Mouse (Mus musculus) limb, embryonic 13.5 days (tissue): ENCODE data around the gene Bean1. TPM values are rescaled to one million over a fixed set of nuclear protein-coding genes. Genes with fewer than 3 reads are reported as not detected.
A peak's percentile ranks its signal among the peaks of the same experiment; 100 is the strongest.

Experiments
- ATAC-seq: fragments of 200-750 bp; cut with Nextera tagmentation; 2 replicates; pipeline ENCODE4 v1.8.0; 2017; ENCODE audit warnings: low read depth, moderate number of reproducible peaks, moderate TSS enrichment; ENCODE audit not compliant: low FRiP score
- H3K27ac ChIP-seq: fragments of 300-500 bp; sonication (generic); 2 replicates; pipeline ENCODE4 v1.5.1; 2015; ENCODE audit warnings: inconsistent platforms, mild to moderate bottlenecking, moderate library complexity
- H3K27me3 ChIP-seq: fragments of 300-500 bp; sonication (generic); 2 replicates; pipeline ENCODE4 v1.6.1; 2015; ENCODE audit warnings: mild to moderate bottlenecking, inconsistent platforms
- H3K36me3 ChIP-seq: fragments of 300-500 bp; sonication (generic); 2 replicates; pipeline ENCODE4 v1.6.1; 2015; ENCODE audit warnings: inconsistent platforms, mild to moderate bottlenecking, moderate library complexity
- H3K4me1 ChIP-seq: fragments of 300-500 bp; sonication (generic); 2 replicates; pipeline ENCODE4 v1.6.1; 2015; ENCODE audit warnings: inconsistent platforms
- H3K4me2 ChIP-seq: fragments of 300-500 bp; sonication (generic); replicated peaks from 2 replicates; pipeline ENCODE4 v1.6.1; 2015; ENCODE audit warnings: inconsistent platforms, mild to moderate bottlenecking, moderate library complexity
- H3K4me3 ChIP-seq: fragments of 300-500 bp; sonication (generic); 2 replicates; pipeline ENCODE4 v1.5.1; 2015; ENCODE audit warnings: moderate library complexity, mild to moderate bottlenecking, inconsistent platforms
- H3K9ac ChIP-seq: fragments of 300-500 bp; sonication (generic); 2 replicates; pipeline ENCODE4 v1.6.1; 2015; ENCODE audit warnings: mild to moderate bottlenecking, inconsistent platforms
- H3K9me3 ChIP-seq: fragments of 300-500 bp; sonication (generic); 2 replicates; pipeline ENCODE4 v1.6.1; 2016; ENCODE audit warnings: inconsistent platforms
- WGBS: fragments of 180-500 bp; shearing (Covaris S2); methylation state at CpG from one replicate; pipeline ENCODE4 v1.1.7; 2015; 5-methylcytosine and 5-hydroxymethylcytosine counted together
- polyA plus RNA-seq: library from polyadenylated mRNA; unstranded; fragments of >200 nt; fragmentation: Nextera tagmentation; extraction: Ambion mirVana; gene quantifications from 2 replicates; pipeline ENCODE4 v1.2.1, GENCODE M21; 2015

Gene Bean1
- polyA plus RNA-seq, 1 experiment from 2014 or later, result 0.95 TPM

DNA sequence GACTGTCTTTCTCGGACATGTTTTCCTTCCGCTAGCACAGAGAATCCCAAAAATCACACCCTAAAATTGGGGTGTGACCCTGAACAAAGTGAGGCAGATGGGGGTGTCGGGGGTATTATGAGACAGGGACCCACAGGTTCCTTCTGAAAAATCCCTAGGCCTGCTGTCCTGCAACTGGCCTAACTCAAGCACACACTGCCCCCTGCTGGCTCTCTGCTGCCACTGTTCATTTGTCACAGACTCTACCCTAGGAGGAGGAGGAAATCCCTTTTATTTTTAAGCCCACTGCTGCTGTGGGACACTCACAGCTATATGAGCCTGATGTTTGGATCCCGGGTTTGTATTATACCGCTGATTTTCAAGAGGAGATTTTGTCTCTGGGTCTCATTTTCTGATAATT, 49.6 kb downstream of the Bean1 start:
- Histone ChIP-seq H3K27me3 (no peaks in the 10 kb centered on the region), H3K9me3 (peaks cover 11% of the 10 kb centered on the region; the same call in 1 of the 2 replicates), H3K4me1 (no peaks in the 10 kb centered on the region), H3K36me3 (peaks cover 13% of the 10 kb centered on the region), H3K27ac (no peak overlapping the region), H3K9ac (no peak overlapping the region), H3K4me3 (no peak overlapping the region), H3K4me2 (no peak overlapping the region)
- 44% methylated on average over 5 of the region's 5 CpGs for WGBS
- peak; percentile 52; the same call in 1 of the 2 replicates for ATAC-seq

DNA sequence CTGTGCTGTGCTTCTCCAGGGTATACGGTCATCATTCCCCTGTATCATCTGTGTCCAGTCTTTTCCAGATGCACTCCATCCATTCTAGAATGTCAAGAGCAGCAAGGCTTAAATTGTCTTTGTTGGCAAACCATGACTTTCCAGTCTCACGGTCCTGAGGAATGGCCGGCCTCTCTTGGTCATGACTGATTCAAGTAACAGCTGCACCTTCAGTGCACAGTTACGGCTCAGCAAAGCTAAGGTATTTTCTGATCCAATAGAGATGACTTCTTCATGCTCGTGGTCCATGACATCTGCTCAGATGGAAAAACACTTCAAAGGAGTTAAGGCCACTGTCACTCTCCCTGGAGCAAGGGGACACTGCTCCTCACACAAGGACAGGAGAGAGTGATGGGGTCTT, 56.8 kb downstream of the Bean1 start:
- no peak overlapping the region for H3K4me3 ChIP-seq
- no peak for ATAC-seq
- no peak overlapping the region for H3K27ac ChIP-seq
- no peaks in the 10 kb centered on the region for H3K27me3 ChIP-seq
- 91% methylated on average over 5 of the region's 5 CpGs for WGBS
- no peak overlapping the region for H3K4me2 ChIP-seq
- peaks cover 11% of the 10 kb centered on the region; the same call in 1 of the 2 replicates for H3K9me3 ChIP-seq
- no peaks in the 10 kb centered on the region for H3K4me1 ChIP-seq
- no peak overlapping the region for H3K9ac ChIP-seq
- peaks cover 83% of the 10 kb centered on the region for H3K36me3 ChIP-seq

DNA sequence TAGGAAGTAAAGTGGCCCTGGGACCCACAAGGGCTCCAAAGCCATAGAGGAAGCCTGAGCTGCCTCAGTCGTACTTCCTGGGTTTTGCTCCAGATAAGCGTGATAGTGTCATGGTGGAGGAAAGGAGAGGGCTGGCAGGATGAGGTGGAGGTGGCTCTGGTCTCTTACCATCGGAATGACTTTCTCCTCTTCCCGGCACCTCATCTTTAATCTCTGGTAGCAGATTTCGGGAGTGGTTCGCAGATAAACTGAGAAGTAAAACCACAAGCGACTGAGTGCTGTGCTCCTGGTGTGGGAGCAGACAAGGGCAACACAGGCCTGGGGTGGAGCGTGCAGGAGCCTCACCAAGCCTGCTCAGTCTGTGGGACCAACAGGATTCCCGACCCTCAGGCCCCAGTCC, 60.1 kb downstream of the Bean1 start:
- H3K9ac ChIP-seq, result no peak overlapping the region
- H3K4me1 ChIP-seq, result no peaks in the 10 kb centered on the region
- no peaks in the 10 kb centered on the region for H3K27me3 ChIP-seq
- H3K9me3 ChIP-seq, result 0 out of 2 replicates have a peak, but pooled peaks cover 3% of the 10 kb centered on the region
- H3K27ac ChIP-seq, result no peak overlapping the region
- 89% methylated on average over 9 of the region's 9 CpGs for WGBS
- no peak overlapping the region for H3K4me3 ChIP-seq
- H3K36me3 ChIP-seq, result peaks cover 97% of the 10 kb centered on the region
- no peak for ATAC-seq
- no peak overlapping the region for H3K4me2 ChIP-seq

DNA sequence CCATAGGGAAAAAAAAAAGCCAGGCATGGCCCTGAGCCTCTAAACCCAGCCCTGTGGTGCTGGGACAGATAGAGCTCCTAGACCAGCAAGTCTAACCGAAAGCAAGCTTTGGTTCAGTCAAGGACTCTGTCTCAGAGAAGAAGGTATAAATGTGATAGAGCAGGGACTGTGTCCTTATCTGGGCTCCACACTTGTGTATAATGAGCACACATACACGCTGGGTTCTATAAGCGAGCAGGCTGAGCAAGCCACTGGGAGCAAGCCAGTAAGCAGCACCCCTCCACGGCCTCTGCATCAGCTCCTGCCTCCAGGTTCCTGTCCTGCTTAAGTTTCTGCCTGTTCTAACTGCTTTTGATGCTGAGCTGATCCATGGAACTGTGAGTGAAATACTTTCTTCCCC, 61.8 kb downstream of the Bean1 start:
- H3K27me3 ChIP-seq, result no peaks in the 10 kb centered on the region
- H3K36me3 ChIP-seq, result peaks cover 97% of the 10 kb centered on the region
- no peak overlapping the region for H3K9ac ChIP-seq
- 94% methylated on average over 4 of the region's 4 CpGs for WGBS
- no peaks in the 10 kb centered on the region for H3K4me1 ChIP-seq
- 0 out of 2 replicates have a peak, but pooled peaks cover 3% of the 10 kb centered on the region for H3K9me3 ChIP-seq
- H3K27ac ChIP-seq, result no peak overlapping the region
- no peak overlapping the region for H3K4me3 ChIP-seq
- ATAC-seq, result no peak
- H3K4me2 ChIP-seq, result no peak overlapping the region

DNA sequence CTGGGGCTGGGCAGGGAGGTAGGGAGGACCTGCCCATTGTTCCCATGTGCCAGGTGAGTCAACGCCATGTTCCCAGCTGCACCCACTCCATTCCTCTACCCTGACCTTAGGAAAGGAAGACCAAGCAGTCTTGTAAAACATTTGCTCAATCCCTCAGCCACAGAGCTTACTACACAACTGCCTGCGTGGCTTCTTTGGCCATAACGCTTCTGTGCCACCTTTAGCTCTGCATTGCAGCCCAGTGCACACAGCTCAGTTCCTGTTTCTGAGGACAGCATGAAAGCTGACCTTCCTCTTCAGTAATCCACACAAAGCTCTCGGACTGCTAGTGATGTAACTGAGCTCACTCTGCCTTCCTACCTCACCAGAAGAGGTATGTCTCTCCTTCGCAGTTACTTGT, 62.7 kb downstream of the Bean1 start:
- peaks cover 97% of the 10 kb centered on the region for H3K36me3 ChIP-seq
- no peak overlapping the region for H3K4me2 ChIP-seq
- no peak overlapping the region for H3K4me3 ChIP-seq
- H3K27ac ChIP-seq, result no peak overlapping the region
- H3K27me3 ChIP-seq, result no peaks in the 10 kb centered on the region
- H3K9ac ChIP-seq, result no peak overlapping the region
- WGBS, result 95% methylated on average over 5 of the region's 5 CpGs
- H3K4me1 ChIP-seq, result no peaks in the 10 kb centered on the region
- H3K9me3 ChIP-seq, result 0 out of 2 replicates have a peak, but pooled peaks cover 3% of the 10 kb centered on the region
- ATAC-seq, result no peak

DNA sequence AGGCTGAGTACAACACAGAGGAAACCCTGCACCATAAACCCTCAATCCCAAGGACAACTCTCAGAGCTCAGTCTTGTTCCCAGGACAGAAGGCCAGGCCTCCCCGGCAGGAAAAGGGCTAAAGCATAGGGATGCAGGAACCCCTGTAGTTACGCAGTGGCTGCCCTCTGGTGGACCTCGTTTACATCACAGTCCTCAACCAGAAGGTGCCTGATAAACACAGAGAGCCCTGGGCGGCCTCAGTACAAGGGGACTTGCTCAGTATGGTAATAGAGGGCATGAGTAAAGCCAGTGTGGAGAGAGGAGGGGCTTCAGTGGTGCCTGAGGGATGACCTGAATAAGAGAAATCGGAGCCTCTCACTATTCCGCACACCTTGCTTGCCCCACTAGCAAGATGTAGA, 64.3 kb downstream of the Bean1 start:
- no peak overlapping the region for H3K4me3 ChIP-seq

DNA sequence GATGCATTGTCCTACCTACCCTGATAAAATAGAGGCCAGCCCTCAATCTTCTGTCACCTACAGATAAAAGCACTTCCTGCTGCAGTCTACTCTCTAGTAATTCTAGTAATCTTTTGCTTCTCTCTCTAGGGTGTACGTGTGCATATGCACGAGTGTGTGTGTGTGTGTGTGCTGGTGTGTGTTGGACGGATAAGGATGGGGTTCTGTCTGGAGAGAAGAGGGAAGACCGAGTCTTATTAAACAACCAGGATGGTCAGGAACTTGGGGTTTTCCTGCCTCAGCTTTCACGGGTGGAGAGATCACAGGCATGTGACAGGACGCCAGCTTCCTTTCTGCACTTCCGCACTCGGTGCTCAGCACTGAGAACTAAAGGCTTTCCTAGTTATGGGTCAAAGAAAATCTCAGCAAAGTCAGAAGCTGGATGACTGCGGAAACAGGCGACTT, 69.2 kb downstream of the Bean1 start:
- H3K9ac ChIP-seq, result no peak overlapping the region
- 85% methylated on average over 10 of the region's 10 CpGs for WGBS
- no peak for ATAC-seq
- H3K4me2 ChIP-seq, result no peak overlapping the region
- no peaks in the 10 kb centered on the region for H3K4me1 ChIP-seq
- no peaks in the 10 kb centered on the region for H3K9me3 ChIP-seq
- H3K27me3 ChIP-seq, result no peaks in the 10 kb centered on the region
- H3K4me3 ChIP-seq, result no peak overlapping the region
- no peak overlapping the region for H3K27ac ChIP-seq
- H3K36me3 ChIP-seq, result peaks cover 95% of the 10 kb centered on the region

More for the DNA sequence above, 64.3 kb downstream of the Bean1 start:
- H3K9me3 ChIP-seq, result 0 out of 2 replicates have a peak, but pooled peaks cover 3% of the 10 kb centered on the region
- H3K27ac ChIP-seq, result no peak overlapping the region
- ATAC-seq, result 0 out of 2 replicates have a peak, but pooled peaks have one; percentile 52
- H3K4me2 ChIP-seq, result no peak overlapping the region
- H3K36me3 ChIP-seq, result peaks cover 99% of the 10 kb centered on the region
- no peaks in the 10 kb centered on the region for H3K27me3 ChIP-seq
- WGBS, result 46% methylated on average over 6 of the region's 6 CpGs
- no peak overlapping the region for H3K9ac ChIP-seq
- no peaks in the 10 kb centered on the region for H3K4me1 ChIP-seq

DNA sequence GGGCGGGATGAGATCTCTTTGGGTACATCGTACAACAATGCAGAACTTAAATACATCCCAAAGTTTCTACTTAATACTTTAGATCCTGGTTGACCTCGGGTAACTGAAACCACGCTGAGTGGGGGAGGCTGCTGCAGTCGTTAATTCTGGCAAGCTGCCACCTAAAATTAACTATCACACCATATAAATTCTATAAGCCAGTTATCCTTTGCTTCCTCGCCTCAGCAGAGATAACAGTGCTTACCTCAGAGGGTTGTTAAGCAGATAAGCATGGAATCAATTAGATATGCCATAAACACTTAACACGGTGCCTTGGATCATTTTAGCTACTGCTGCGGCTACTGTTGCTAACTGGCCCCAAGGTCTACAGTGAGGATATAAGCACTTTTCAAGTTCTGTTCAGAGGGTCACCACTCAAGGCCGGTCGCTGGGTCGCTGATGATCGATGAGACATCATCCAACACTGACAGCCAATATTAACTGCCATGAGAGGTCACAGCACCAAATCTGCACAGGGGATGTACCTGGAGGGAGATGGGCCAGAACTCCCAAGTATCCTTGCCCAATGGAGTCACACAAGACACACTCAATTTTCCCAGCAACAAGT, 71.9 kb downstream of the Bean1 start:
- Histone ChIP-seq H3K4me2 (no peak overlapping the region), H3K27me3 (no peaks in the 10 kb centered on the region), H3K36me3 (peaks cover 71% of the 10 kb centered on the region), H3K9me3 (no peaks in the 10 kb centered on the region), H3K27ac (no peak overlapping the region), H3K9ac (no peak overlapping the region), H3K4me1 (peaks cover 5% of the 10 kb centered on the region), H3K4me3 (no peak overlapping the region)
- ATAC-seq, result no peak
- 55% methylated on average over 12 of the region's 12 CpGs for WGBS

DNA sequence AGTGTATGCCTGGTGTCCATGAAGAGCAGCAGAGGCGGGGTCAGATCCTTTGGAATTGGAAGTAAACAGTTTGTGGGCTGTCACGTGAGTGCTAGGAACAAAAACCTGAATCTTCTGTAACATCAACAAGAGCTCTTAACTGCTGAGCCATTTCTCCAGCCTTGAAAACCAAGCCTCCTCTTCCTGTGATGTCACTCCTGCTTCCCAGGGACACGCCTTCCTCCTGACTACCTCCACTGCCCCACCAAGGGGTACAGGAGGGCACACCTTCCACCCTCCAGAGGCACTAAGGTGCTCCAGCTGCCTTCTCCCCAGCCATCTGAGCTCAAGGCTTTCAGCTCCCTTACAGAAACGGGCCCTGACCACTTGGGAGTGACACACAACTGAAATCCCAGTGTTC, 76.4 kb downstream of the Bean1 start:
- peaks cover 26% of the 10 kb centered on the region for H3K36me3 ChIP-seq
- no peak overlapping the region for H3K27ac ChIP-seq
- H3K9me3 ChIP-seq, result no peaks in the 10 kb centered on the region
- ATAC-seq, result no peak
- no peak overlapping the region for H3K9ac ChIP-seq
- H3K4me1 ChIP-seq, result peaks cover 16% of the 10 kb centered on the region
- H3K4me2 ChIP-seq, result no peak overlapping the region
- WGBS, result 81% methylated on average over 4 of the region's 4 CpGs
- no peaks in the 10 kb centered on the region for H3K27me3 ChIP-seq
- H3K4me3 ChIP-seq, result no peak overlapping the region

DNA sequence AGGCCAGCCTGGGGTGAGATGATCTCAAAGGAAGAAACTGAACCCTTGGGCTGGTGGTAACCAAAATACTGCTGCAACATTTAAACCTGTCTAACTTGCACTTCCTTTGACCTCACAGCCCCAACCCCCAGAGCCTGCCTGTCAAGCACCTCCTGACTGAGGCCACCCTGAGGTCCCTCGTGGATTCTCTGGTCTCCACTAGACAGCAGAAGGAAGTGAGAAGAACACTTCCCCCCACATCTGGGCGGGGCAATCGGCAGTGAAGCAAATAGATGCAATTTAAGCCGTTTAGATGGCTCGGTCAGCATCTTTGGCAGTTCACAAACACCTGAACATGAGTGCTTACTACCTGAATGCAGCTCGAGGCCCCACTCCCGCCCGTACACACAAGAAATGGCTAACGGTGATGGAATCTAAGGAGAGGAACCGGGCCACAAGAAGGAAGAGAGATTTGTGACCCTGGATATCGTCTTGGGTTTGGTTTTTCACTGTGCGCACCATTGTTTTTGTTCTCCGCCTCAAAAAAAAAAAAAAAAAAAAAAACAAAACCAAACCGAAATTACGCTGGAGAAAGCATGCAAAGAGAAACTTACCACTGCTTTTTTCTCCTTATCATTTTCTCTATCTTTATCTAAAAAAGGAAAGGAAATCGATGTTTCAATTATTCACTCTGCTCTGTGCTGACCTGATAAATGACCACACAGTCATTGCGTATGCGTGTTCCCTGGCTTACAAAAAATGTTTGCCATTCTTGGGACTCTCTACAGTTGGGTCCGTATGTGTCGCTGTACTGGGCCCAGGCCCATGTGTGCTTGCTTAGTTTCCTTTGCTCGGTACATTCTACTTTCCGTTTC, 77.0 kb downstream of the Bean1 start:
- Histone ChIP-seq H3K9ac (peak overlapping the region; percentile 83), H3K4me1 (peaks cover 23% of the 10 kb centered on the region), H3K27me3 (no peaks in the 10 kb centered on the region), H3K27ac (no peak overlapping the region), H3K4me2 (peak overlapping the region; percentile 83), H3K4me3 (peak overlapping the region; percentile 84), H3K36me3 (peaks cover 20% of the 10 kb centered on the region), H3K9me3 (no peaks in the 10 kb centered on the region)
- WGBS, result 71% methylated on average over 22 of the region's 22 CpGs
- no peak for ATAC-seq

DNA sequence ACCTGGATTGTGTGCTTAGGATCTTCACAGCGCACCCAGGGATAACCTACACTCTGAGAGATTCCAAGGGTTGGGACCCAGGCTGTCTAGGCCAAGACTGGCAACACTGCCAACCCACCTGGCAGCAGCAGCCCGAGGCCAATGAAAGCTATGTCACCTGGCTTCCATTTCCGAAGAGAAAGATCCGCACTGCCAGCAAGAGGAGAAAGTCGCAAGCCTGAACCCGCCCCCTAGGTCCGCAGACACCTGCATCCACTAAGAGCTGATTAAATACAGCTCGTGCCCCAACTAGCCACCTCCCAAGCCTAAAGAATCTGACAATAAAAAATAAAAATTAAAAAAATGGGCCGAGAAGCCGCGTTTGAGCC, 77.7 kb downstream of the Bean1 start:
- H3K9ac ChIP-seq, result peak overlapping the region; percentile 83
- H3K27me3 ChIP-seq, result no peaks in the 10 kb centered on the region
- peak overlapping the region; percentile 84 for H3K4me3 ChIP-seq
- H3K4me2 ChIP-seq, result peak overlapping the region; percentile 83
- H3K27ac ChIP-seq, result peak overlapping the region; percentile 33; the same call in 1 of the 2 replicates
- no peaks in the 10 kb centered on the region for H3K9me3 ChIP-seq
- H3K4me1 ChIP-seq, result peaks cover 23% of the 10 kb centered on the region
- WGBS, result 4% methylated on average over 11 of the region's 11 CpGs
- ATAC-seq, result no peak
- peaks cover 14% of the 10 kb centered on the region for H3K36me3 ChIP-seq

DNA sequence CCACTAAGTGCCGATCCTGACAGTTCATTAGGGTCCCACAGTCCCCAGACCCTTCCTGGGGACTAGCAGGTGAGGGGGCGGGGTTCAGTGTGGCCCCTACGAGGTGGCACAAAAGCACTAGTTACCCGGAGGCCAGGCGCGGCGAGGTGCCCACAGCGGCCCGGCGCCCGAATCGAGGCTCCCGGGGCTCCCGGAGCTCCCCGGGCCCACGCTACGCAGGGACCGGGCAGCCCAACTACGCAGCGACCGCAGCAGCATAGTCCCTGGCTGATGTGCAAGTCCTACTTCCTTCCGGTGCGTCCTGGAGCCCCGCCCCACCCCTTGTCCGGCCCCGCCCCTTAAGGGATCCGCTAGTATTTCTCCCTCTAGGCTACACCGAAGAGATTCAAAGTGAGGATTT, 78.0 kb downstream of the Bean1 start, which contains the start of gene Tk2:
TSS of gene Tk2 (minus strand) at position 283 of the 400 bp plus-strand sequence.
- Histone ChIP-seq H3K27ac (peak within 1 kb of the TSS; percentile 33; the same call in 1 of the 2 replicates), H3K9me3 (no peaks in the 10 kb centered on the region), H3K4me3 (peak within 1 kb of the TSS; percentile 84), H3K4me1 (peaks cover 23% of the 10 kb centered on the region), H3K27me3 (no peaks in the 10 kb centered on the region), H3K9ac (peak within 1 kb of the TSS; percentile 83), H3K4me2 (peak within 1 kb of the TSS; percentile 83), H3K36me3 (peaks cover 10% of the 10 kb centered on the region)
- WGBS, result 1% methylated on average over 27 of the region's 28 CpGs
- ATAC-seq, result peak; percentile 84
